Mouse (Mus musculus) megakaryocyte, embryonic 14.5 days (primary cell): ENCODE measurements around the gene Olfr750.

Experiments
- FLI1 ChIP-seq: IDR thresholded peaks from 2 replicates; pipeline ENCODE4 v1.6.1; 2012; ENCODE audit warnings: low read length, inconsistent platforms, mixed read lengths
- GATA1 ChIP-seq: IDR thresholded peaks from 3 replicates; pipeline ENCODE4 v1.6.1; 2012; ENCODE audit warnings: mixed read lengths, low read length, inconsistent platforms, borderline replicate concordance

DNA sequence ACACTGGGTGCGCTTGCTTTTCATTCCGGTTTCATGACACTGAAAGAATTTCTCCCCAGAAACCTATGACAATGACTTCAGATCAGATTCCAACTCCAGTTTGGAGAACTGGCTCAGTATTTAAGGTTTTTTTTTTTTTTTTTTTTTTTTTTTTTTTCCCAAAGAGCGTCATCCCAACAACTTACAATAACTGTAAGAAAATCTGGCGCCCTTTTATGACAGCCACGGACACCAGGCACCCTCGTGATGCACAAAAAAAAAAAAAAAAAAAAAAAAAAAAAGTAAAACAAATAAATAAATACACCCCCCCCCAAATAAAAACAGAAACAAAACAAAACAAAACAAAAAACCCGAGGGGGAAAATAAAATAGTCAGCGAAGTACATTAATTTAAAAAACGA, 13.5 kb upstream of the Olfr750 start:
- TF ChIP-seq GATA1 (no peak), FLI1 (no peak)
